Mouse (Mus musculus) embryonic facial prominence, embryonic 12.5 days (tissue): ENCODE results near the gene Fam102a. TPM values are rescaled to one million over a fixed set of nuclear protein-coding genes. Genes with fewer than 3 reads are reported as not detected.
A peak's percentile ranks its signal among the peaks of the same experiment; 100 is the strongest.

Source experiments
- ATAC-seq: fragments of 200-750 bp; cut with Nextera tagmentation; 2 replicates; pipeline ENCODE4 v1.8.0; 2017; ENCODE audit not compliant: insufficient number of reproducible peaks, insufficient read depth, low FRiP score, low TSS enrichment
- H3K27ac ChIP-seq: fragments of 300-500 bp; sonication (generic); 2 replicates; pipeline ENCODE4 v1.5.1; 2016; ENCODE audit warnings: mild to moderate bottlenecking
- H3K27me3 ChIP-seq: fragments of 300-500 bp; sonication (generic); 2 replicates; pipeline ENCODE4 v1.6.1; 2016; ENCODE audit warnings: mild to moderate bottlenecking, moderate library complexity
- H3K36me3 ChIP-seq: fragments of 300-500 bp; sonication (generic); 2 replicates; pipeline ENCODE4 v1.6.1; 2016; ENCODE audit warnings: mild to moderate bottlenecking
- H3K4me1 ChIP-seq: fragments of 300-500 bp; sonication (generic); 2 replicates; pipeline ENCODE4 v1.6.1; 2016
- H3K4me2 ChIP-seq: fragments of 300-500 bp; sonication (generic); replicated peaks from 2 replicates; pipeline ENCODE4 v1.6.1; 2016; ENCODE audit warnings: mild to moderate bottlenecking, moderate library complexity
- H3K4me3 ChIP-seq: fragments of 300-500 bp; sonication (generic); 2 replicates; pipeline ENCODE4 v1.5.1; 2016; ENCODE audit warnings: mild to moderate bottlenecking
- H3K9ac ChIP-seq: fragments of 300-500 bp; sonication (generic); 2 replicates; pipeline ENCODE4 v1.6.1; 2016; ENCODE audit warnings: mild to moderate bottlenecking, moderate library complexity
- H3K9me3 ChIP-seq: fragments of 300-500 bp; sonication (generic); 2 replicates; pipeline ENCODE4 v1.6.1; 2016; ENCODE audit warnings: mild to moderate bottlenecking, moderate library complexity
- WGBS: fragments of 180-500 bp; shearing (Covaris S2); methylation state at CpG from one replicate; pipeline ENCODE4 v1.1.7; 2016; 5-methylcytosine and 5-hydroxymethylcytosine counted together
- polyA plus RNA-seq: library from polyadenylated mRNA; unstranded; fragments of >200 nt; fragmentation: Nextera tagmentation; extraction: Ambion mirVana; gene quantifications from 2 replicates; pipeline ENCODE4 v1.2.1, GENCODE M21; 2016

The Fam102a gene
- polyA plus RNA-seq, 1 experiment from 2014 or later, result 17.0 TPM

DNA sequence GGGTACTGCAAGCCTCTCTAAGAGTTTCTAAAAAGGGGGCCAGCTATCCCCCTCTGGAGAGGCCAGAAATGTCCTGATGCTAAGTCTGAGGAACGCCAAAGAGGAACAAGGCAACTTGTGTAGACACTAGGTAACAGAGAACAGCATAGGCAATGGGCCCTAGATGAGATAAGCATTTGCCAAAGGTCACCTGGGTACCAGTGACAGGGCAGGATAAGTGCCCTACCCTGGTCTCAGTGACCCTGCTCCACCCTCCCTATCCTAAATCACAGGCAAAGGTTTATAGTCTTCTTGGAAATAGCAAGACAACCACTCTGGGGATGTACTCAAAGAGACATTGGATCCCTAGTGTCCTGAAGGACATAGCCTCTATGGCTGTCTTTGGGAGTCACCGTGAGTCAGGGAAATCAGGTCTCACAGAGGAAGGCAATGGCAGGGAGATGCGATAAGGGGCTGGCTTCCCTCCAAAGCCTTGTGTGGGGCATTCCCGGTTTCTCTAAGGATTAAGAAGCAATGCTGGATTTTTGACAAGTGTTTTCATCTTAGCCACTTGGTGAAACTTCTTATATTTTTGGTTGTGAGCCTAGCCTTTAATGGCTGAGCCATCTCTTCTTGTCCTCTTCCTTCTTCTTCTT is 17.8 kb upstream of the Fam102a start:
- no peaks in the 10 kb centered on the region for H3K27me3 ChIP-seq
- H3K9me3 ChIP-seq, result no peaks in the 10 kb centered on the region
- H3K27ac ChIP-seq, result no peak overlapping the region
- H3K9ac ChIP-seq, result no peak overlapping the region
- 88% methylated on average over 4 of the region's 4 CpGs for WGBS
- H3K4me2 ChIP-seq, result no peak overlapping the region
- H3K4me1 ChIP-seq, result no peaks in the 10 kb centered on the region
- H3K4me3 ChIP-seq, result no peak overlapping the region
- no peak for ATAC-seq
- H3K36me3 ChIP-seq, result no peaks in the 10 kb centered on the region

DNA sequence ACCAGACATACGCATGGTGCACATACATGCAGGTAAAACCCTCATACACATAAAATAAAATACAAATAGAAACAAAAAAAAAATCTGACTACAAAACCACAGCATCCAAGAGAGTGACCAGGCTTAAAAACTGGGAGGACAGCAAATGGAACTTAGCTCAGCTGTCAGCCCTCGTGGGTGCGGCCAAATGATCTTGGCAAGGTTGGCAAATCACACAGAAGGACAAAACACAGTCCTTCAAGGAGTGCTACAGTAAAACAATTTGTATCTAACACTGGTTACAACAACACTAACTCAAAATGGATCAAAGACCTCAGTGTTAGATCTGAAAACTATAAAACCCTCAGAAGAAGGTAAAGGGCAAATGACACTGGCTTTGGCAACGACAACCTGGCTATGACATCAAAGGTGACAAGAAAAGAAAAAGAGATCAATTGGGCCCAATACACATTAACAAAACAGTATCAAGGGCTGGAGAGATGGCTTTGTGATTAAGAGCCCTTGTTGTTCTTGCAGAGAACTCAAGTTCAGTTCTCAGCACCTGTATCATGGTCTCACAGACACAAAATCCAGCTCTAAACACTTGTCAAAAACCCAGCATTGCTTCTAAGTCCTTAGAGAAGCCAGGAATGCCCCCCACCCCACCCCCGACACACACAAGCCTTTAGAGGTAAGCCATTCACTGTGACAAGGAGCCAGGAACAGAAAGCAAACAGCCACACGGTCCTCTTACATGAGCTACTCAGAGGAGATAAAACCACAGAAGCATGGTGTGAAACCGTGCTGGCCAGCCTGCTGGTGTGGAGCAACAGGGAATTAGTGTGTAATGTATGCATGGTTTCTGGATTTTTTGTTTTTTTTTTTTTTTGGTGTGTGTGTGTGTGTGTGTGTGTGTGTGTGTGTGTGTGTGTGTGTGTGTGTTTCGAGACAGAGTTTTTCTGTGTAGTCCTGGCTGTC is 14.8 kb upstream of the Fam102a start:
- H3K27me3 ChIP-seq, result no peaks in the 10 kb centered on the region
- 81% methylated on average over 7 of the region's 8 CpGs for WGBS
- no peaks in the 10 kb centered on the region for H3K4me1 ChIP-seq
- no peak overlapping the region for H3K9ac ChIP-seq
- H3K4me3 ChIP-seq, result no peak overlapping the region
- H3K9me3 ChIP-seq, result no peaks in the 10 kb centered on the region
- no peaks in the 10 kb centered on the region for H3K36me3 ChIP-seq
- no peak overlapping the region for H3K4me2 ChIP-seq
- no peak for ATAC-seq
- H3K27ac ChIP-seq, result no peak overlapping the region

DNA sequence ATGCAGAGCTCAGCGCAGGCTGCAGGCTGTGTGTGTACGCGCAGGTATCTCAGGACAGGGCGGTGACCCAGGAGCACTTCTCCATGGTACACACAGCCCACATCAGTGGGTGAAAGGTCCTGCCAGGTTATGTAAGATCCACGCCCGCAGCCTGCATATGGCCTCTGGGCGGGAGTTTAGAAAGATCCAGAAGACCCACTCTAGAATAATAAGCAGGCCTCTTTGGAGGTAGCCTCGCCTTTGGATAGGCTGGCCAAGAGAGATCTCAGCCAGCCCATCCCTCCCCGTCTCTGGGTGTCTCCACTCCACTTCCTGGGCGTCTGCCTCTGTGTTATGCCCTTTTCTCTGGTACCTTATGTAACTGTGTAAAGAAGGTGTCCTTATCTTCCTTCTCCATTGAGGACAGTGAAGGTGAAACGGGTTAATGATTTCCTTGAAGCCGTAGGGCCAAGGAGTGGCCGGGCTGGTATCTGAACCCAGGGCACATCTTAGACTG is 10.5 kb upstream of the Fam102a start:
- H3K27ac ChIP-seq, result no peak overlapping the region
- H3K27me3 ChIP-seq, result no peaks in the 10 kb centered on the region
- no peak overlapping the region for H3K4me3 ChIP-seq
- no peaks in the 10 kb centered on the region for H3K4me1 ChIP-seq
- H3K36me3 ChIP-seq, result no peaks in the 10 kb centered on the region
- H3K9ac ChIP-seq, result no peak overlapping the region
- H3K9me3 ChIP-seq, result no peaks in the 10 kb centered on the region
- no peak overlapping the region for H3K4me2 ChIP-seq
- 87% methylated on average over 13 of the region's 13 CpGs for WGBS
- no peak for ATAC-seq

DNA sequence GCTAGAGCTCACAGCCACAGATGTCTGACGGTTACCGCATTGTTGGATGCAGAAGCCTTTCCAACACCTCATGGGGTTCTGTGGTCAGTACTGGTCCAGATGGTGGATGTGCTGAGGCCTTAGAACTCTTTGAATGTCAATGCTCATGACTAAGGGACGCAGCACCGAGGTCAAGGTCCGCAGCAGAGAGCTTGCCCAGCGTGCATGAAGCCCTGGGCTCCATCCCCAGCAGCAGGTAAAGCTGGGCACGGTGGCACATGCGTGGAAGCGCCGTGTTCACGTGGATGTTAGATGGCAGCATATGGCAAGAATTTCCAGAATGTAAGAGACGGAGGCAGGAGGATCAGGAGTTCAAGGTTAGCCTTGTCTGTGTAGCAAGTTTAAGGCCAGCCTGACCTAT is 9.3 kb upstream of the Fam102a start:
- Histone ChIP-seq H3K4me3 (no peak overlapping the region), H3K4me2 (no peak overlapping the region), H3K4me1 (no peaks in the 10 kb centered on the region), H3K27ac (no peak overlapping the region), H3K36me3 (no peaks in the 10 kb centered on the region), H3K27me3 (no peaks in the 10 kb centered on the region), H3K9ac (no peak overlapping the region), H3K9me3 (no peaks in the 10 kb centered on the region)
- 85% methylated on average over 12 of the region's 12 CpGs for WGBS
- no peak for ATAC-seq

DNA sequence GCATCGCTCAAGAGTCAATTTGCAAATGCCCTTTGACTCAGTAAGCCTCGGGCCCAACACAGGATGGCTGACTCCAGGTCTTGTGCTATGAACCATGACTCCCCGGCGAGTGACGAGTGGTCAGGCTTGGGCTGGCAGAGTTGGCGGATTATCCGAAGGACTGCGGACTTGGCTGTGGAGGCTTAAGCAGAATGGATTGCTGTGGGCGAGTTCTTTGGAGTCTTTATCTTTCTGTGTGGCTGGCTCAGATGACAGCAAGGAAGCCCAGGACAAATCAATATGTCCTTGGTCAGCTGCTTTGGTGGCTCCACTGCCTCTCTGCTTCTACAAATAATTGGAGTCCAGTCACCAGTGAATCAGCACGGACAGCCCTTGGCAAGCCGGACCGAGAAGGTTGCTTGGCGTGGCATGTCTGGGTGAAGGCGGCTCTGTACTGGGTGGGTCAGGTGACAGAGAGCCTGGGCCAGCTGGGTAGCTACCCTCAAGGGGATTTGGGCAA is 7.6 kb upstream of the Fam102a start:
- 76% methylated on average over 14 of the region's 14 CpGs for WGBS
- ATAC-seq, result no peak
- no peak overlapping the region for H3K4me2 ChIP-seq
- no peaks in the 10 kb centered on the region for H3K9me3 ChIP-seq
- H3K27ac ChIP-seq, result no peak overlapping the region
- H3K36me3 ChIP-seq, result no peaks in the 10 kb centered on the region
- no peaks in the 10 kb centered on the region for H3K4me1 ChIP-seq
- no peak overlapping the region for H3K4me3 ChIP-seq
- H3K27me3 ChIP-seq, result no peaks in the 10 kb centered on the region
- H3K9ac ChIP-seq, result no peak overlapping the region

DNA sequence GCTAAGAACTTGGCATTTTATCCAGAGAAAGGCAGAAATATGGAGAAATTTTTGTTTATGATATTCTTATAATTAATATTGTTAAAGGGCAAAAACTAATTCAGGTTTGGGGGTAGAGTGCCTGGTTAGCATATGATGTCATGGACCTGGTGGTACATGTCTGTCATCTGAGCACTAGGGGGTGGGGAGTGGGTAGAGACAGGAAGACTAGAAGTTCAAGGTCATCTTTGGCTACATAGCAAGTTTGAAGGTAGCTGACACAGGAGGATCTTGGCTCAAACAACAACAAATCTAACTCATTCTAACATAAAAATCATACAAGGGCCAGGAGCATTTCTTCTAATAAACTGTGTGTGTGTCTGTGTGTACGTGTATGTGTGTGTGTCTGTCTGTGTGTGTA is 6.8 kb upstream of the Fam102a start:
- Histone ChIP-seq H3K9ac (no peak overlapping the region), H3K27ac (no peak overlapping the region), H3K27me3 (no peaks in the 10 kb centered on the region), H3K9me3 (no peaks in the 10 kb centered on the region), H3K4me3 (no peak overlapping the region), H3K4me2 (no peak overlapping the region), H3K4me1 (peaks cover under 1% of the 10 kb centered on the region), H3K36me3 (no peaks in the 10 kb centered on the region)
- no peak for ATAC-seq
- 76% methylated on average over 1 of the region's 1 CpGs for WGBS

DNA sequence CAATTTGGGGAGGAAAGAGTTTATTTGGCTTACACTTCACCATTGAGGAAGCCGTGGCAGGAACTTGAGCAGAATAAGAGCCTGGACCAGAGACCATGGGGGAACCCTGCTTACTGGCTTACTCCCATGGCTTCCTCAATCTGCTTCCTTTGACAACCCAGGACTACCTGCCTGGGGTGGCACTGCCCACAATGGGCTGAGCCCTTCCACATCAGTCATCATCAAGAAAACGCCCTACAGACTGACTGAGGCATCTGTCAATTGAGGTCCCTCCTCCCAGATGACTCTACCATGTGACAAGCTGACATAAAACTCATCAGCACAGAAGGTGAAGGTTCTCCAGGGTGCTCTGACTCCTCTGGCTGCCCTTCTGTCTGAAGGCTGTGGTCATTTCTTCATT is 4.7 kb upstream of the Fam102a start:
- Histone ChIP-seq H3K9ac (no peak overlapping the region), H3K36me3 (no peaks in the 10 kb centered on the region), H3K4me2 (no peak overlapping the region), H3K9me3 (no peaks in the 10 kb centered on the region), H3K4me1 (peaks cover 13% of the 10 kb centered on the region), H3K27me3 (no peaks in the 10 kb centered on the region), H3K4me3 (no peak overlapping the region), H3K27ac (no peak overlapping the region)
- no peak for ATAC-seq
- WGBS, result 79% methylated on average over 2 of the region's 2 CpGs

DNA sequence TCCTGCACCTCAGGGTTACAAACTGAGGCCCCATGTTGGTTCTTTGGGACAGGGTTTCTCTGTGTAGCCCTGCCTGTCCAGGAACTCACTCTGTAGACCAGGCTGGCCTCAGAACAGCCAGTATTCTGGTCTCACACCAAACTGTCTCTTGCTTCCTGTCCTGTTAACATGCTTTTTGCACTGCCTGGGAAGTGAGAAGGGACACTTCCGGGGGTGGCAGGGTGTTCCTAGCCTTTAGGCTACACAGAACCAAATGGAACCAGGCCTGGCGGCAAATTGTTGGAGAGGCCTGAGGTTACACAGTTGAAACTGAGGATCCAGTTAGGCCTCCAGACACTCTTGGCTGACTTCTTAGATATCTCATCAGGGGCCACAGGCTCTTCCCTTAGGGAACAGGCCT is 2.0 kb upstream of the Fam102a start:
- Histone ChIP-seq H3K27ac (no peak overlapping the region), H3K4me1 (peaks cover 34% of the 10 kb centered on the region), H3K9ac (no peak overlapping the region), H3K4me3 (no peak overlapping the region), H3K36me3 (no peaks in the 10 kb centered on the region), H3K9me3 (no peaks in the 10 kb centered on the region), H3K4me2 (no peak overlapping the region), H3K27me3 (no peaks in the 10 kb centered on the region)
- ATAC-seq, result no peak
- WGBS, result 84% methylated on average over 2 of the region's 2 CpGs

DNA sequence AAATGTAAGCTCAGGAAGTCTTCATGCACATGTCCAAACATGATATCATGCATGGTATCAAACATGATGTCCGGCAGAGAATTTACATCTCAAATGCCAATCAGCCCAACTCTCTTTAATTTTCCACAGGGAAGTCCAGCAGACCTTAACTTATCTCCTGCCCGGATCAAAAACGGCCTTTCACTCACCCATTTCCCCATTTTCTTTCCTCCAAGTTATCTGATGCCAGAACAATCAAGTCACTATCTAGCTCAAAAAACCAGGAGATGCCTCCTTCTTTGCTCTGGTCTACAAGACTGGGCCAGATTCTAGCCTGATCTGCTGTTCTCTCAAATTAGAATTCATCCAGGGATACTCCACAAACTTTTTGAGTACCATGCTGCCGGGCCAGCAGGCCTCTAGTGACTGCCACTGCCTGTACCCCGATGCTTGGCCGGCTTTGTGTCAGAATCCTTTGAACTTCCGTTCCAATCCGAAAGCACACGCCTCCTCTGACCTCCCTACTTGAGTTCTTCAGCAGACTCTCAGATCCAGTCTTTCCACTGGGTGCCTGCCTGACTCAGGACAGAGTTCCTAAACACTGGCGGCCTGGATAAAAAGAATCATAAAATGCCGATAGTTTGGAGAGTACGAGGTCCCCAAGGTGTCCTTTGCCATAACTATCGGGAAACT is 935 bp upstream of the Fam102a start:
- Histone ChIP-seq H3K4me2 (peak overlapping the region; percentile 90), H3K36me3 (no peaks in the 10 kb centered on the region), H3K4me3 (peak overlapping the region; percentile 79), H3K27me3 (no peaks in the 10 kb centered on the region), H3K9ac (peak overlapping the region; percentile 58), H3K4me1 (peaks cover 44% of the 10 kb centered on the region), H3K27ac (peak overlapping the region; percentile 98), H3K9me3 (no peaks in the 10 kb centered on the region)
- ATAC-seq, result no peak
- WGBS, result 6% methylated on average over 13 of the region's 13 CpGs

DNA sequence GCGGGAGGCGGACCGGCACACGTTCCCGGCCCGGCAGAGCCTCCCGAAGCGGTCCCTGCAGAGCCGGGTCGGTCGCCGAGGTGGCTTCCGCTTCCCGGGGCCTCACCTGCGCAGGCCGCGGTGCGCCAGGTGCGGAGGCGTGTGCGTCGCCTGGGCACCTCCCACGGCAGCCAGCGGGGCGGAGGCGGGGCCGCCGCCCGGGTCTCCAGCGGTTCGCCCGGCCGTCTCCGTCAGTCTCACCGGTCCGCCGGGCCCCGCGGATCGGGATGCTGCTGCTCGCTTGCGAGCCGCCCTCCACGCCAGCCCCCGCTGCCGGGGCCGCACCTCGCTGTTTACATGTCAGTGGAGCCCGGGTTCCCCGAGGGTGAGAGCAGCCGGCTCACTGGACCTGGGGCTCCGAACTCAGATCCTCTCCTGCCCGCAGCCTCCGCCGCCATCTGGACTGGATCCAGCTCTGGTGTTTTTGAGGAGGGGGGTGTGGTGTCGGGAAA is 414 bp downstream of the Fam102a start:
- Histone ChIP-seq H3K9ac (peak overlapping the region; percentile 81), H3K4me1 (peaks cover 54% of the 10 kb centered on the region)

DNA sequence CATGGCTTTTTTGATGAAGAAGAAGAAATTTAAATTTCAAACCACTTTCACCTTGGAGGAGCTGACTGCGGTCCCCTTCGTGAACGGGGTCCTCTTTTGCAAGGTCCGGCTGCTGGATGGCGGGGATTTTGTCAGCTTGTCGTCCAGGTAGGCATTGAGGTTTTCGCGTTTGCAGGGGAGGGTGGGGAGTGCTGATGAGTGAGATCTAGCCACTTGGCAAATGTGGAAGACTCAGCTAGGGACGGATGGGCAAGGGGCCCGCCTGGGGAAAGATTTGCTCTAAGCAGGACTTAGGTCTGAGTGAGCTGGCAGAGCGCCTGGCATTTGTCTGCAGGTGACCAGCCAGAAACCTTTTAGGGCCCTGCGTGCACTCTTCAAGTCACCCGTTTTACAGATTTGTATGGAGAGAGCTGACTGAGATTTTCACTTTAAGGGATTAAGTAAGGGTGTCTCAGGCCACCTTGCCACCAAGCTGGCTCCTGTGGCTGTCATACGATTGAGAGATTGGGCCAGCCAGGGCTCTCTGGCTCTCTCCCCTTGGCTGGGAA is 1.0 kb downstream of the Fam102a start:
- Histone ChIP-seq H3K36me3 (no peaks in the 10 kb centered on the region), H3K4me2 (peak overlapping the region; percentile 90), H3K9ac (peak overlapping the region; percentile 81), H3K4me1 (peaks cover 54% of the 10 kb centered on the region), H3K9me3 (no peaks in the 10 kb centered on the region), H3K27me3 (no peaks in the 10 kb centered on the region), H3K27ac (peak overlapping the region; percentile 69), H3K4me3 (peak overlapping the region; percentile 79)
- no peak for ATAC-seq
- WGBS, result 1% methylated on average over 14 of the region's 14 CpGs

More for the DNA sequence above, 414 bp downstream of the Fam102a start:
- Histone ChIP-seq H3K4me2 (peak overlapping the region; percentile 90), H3K27ac (peak overlapping the region; percentile 95), H3K27me3 (no peaks in the 10 kb centered on the region), H3K9me3 (no peaks in the 10 kb centered on the region), H3K4me3 (peak overlapping the region; percentile 79), H3K36me3 (no peaks in the 10 kb centered on the region)
- under 1% methylated on average over 55 of the region's 56 CpGs for WGBS
- 0 out of 2 replicates have a peak, but pooled peaks have one; percentile 10 for ATAC-seq
